Mouse (Mus musculus): ENCODE measurements around the gene Uimc1. TPM values are rescaled to one million over a fixed set of nuclear protein-coding genes. Genes with fewer than 3 reads are reported as not detected.

Gene Uimc1
- polyA plus RNA-seq, 1 experiment from 2014 or later, result 20.3 TPM

- Histone ChIP-seq H3K4me3 (no peak overlapping the region), H3K4me1 (replicated peaks) (peaks cover 26% of the 10 kb centered on the region), H3K36me3 (no peaks in the 10 kb centered on the region), H3K9me3 (no peaks in the 10 kb centered on the region), H3K4me2 (no peak overlapping the region), H3K27ac (replicated peaks) (no peak overlapping the region), H3K9ac (no peak overlapping the region), H3K27me3 (0 out of 2 replicates have a peak, but pooled peaks cover 5% of the 10 kb centered on the region)
- ATAC-seq (ENCODE audit: low FRiP score, low read depth), result no peak
- WGBS, result 87% methylated on average over 15 of the region's 15 CpGs
Measured at GRCm38 (mm10) chr13:55011103-55011502, 89.0 kb downstream of the Uimc1 start.

- Histone ChIP-seq H3K9ac (no peak overlapping the region), H3K36me3 (no peaks in the 10 kb centered on the region), H3K4me3 (no peak overlapping the region), H3K9me3 (no peaks in the 10 kb centered on the region), H3K27ac (replicated peaks) (peak overlapping the region; percentile 49), H3K27me3 (0 out of 2 replicates have a peak, but pooled peaks cover 2% of the 10 kb centered on the region), H3K4me1 (replicated peaks) (peaks cover 24% of the 10 kb centered on the region), H3K4me2 (no peak overlapping the region)
- WGBS, result 28% methylated on average over 6 of the region's 6 CpGs
- ATAC-seq (ENCODE audit: low FRiP score, low read depth), result peak; percentile 57
Measured at GRCm38 (mm10) chr13:55008589-55008988, 91.5 kb downstream of the Uimc1 start.

DNA sequence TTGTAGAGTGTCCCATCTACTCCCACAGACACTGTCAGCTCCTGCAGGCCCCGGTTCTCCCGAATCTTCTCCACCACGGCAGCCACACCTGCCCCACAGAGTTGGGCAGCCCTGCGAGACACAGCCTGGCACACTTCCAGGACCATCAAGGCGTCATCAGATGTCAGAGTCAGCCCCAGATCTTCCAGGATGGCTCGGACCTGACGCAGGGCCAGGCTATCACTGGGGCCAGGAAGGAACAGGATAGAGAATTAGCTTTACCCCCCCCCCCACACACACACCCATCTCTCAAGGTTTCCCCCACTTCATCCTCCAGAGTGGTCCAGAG is 93.7 kb downstream of the Uimc1 start:
- Histone ChIP-seq H3K27me3 (0 out of 2 replicates have a peak, but pooled peaks cover 5% of the 10 kb centered on the region), H3K4me1 (replicated peaks) (peaks cover 15% of the 10 kb centered on the region), H3K9me3 (no peaks in the 10 kb centered on the region), H3K36me3 (peaks cover 2% of the 10 kb centered on the region; the same call in 1 of the 2 replicates), H3K4me2 (no peak overlapping the region), H3K27ac (replicated peaks) (no peak overlapping the region), H3K4me3 (no peak overlapping the region), H3K9ac (no peak overlapping the region)
- no peak for ATAC-seq (ENCODE audit: low FRiP score, low read depth)
- WGBS, result 56% methylated on average over 7 of the region's 7 CpGs

GRCm38 (mm10) chr13:55005691-55006414 is 94.2 kb downstream of the Uimc1 start:
- no peak overlapping the region for H3K4me3 ChIP-seq
- no peak for ATAC-seq (ENCODE audit: low FRiP score, low read depth)
- no peaks in the 10 kb centered on the region for H3K9me3 ChIP-seq
- no peak overlapping the region for H3K9ac ChIP-seq
- H3K27me3 ChIP-seq, result 0 out of 2 replicates have a peak, but pooled peaks cover 10% of the 10 kb centered on the region
- peaks cover 15% of the 10 kb centered on the region for H3K4me1 ChIP-seq (replicated peaks)
- H3K4me2 ChIP-seq, result no peak overlapping the region
- 63% methylated on average over 31 of the region's 31 CpGs for WGBS
- H3K36me3 ChIP-seq, result peaks cover 6% of the 10 kb centered on the region; the same call in 1 of the 2 replicates
- no peak overlapping the region for H3K27ac ChIP-seq (replicated peaks)

DNA sequence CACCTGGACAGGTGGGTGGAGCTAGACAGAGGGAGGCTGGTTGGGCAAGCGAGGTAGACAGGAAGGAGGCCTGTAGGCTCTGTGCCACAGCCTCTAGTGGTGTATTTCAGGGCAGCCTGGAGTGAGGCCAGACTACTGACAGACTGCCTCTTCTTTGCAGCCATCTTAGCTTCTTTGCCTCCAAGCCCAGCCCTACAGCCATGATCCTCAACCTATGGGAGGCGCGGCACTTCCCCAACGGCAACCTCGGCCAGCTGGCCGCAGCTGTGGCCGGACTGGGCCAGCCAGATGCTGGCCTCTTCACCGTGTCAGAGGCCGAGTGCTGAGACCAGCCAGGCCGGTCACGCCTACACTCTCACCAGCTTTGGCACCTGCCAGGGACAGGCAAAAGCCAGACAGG is 95.5 kb downstream of the Uimc1 start:
- Histone ChIP-seq H3K4me2 (no peak overlapping the region), H3K9ac (no peak overlapping the region), H3K27ac (replicated peaks) (no peak overlapping the region), H3K36me3 (peaks cover 6% of the 10 kb centered on the region), H3K4me3 (no peak overlapping the region), H3K27me3 (0 out of 2 replicates have a peak, but pooled peaks cover 13% of the 10 kb centered on the region), H3K9me3 (no peaks in the 10 kb centered on the region), H3K4me1 (replicated peaks) (peaks cover 15% of the 10 kb centered on the region)
- no peak for ATAC-seq (ENCODE audit: low FRiP score, low read depth)
- 70% methylated on average over 11 of the region's 11 CpGs for WGBS

GRCm38 (mm10) chr13:55002090-55002489 is 98.0 kb downstream of the Uimc1 start:
- no peak for ATAC-seq (ENCODE audit: low FRiP score, low read depth)
- Histone ChIP-seq H3K9ac (no peak overlapping the region), H3K27me3 (0 out of 2 replicates have a peak, but pooled peaks cover 13% of the 10 kb centered on the region), H3K9me3 (no peaks in the 10 kb centered on the region), H3K4me2 (no peak overlapping the region), H3K4me3 (no peak overlapping the region), H3K4me1 (replicated peaks) (0 out of 2 replicates have a peak, but pooled peaks cover 2% of the 10 kb centered on the region), H3K36me3 (peaks cover 11% of the 10 kb centered on the region), H3K27ac (replicated peaks) (no peak overlapping the region)
- WGBS, result 84% methylated on average over 10 of the region's 10 CpGs

DNA sequence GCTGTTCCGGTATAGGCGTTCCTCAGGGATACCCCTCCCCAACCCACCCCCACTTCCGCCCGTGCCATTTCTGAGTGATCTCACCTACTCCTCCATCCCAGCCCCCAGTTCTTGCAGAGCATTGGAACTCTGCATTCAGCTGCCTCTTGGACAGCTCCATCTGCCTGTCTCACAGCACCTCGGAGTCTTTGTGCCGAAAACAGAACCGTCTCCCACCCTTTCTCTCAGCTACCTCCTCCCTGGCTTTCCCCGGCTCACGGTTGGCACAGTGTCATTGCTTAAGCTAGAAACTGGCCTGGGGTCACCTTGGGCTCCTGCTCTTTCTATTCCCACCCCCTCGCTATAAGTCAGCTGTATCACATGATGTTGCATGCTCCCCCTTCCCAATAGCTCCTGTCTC is 99.7 kb downstream of the Uimc1 start:
- no peak overlapping the region for H3K9ac ChIP-seq
- ATAC-seq (ENCODE audit: low FRiP score, low read depth), result no peak
- H3K4me1 ChIP-seq (replicated peaks), result peaks cover 4% of the 10 kb centered on the region; the same call in 1 of the 2 replicates
- 0 out of 2 replicates have a peak, but pooled peaks cover 15% of the 10 kb centered on the region for H3K27me3 ChIP-seq
- H3K27ac ChIP-seq (replicated peaks), result no peak overlapping the region
- WGBS, result 81% methylated on average over 10 of the region's 10 CpGs
- no peak overlapping the region for H3K4me2 ChIP-seq
- H3K9me3 ChIP-seq, result no peaks in the 10 kb centered on the region
- peaks cover 11% of the 10 kb centered on the region for H3K36me3 ChIP-seq
- H3K4me3 ChIP-seq, result no peak overlapping the region

DNA sequence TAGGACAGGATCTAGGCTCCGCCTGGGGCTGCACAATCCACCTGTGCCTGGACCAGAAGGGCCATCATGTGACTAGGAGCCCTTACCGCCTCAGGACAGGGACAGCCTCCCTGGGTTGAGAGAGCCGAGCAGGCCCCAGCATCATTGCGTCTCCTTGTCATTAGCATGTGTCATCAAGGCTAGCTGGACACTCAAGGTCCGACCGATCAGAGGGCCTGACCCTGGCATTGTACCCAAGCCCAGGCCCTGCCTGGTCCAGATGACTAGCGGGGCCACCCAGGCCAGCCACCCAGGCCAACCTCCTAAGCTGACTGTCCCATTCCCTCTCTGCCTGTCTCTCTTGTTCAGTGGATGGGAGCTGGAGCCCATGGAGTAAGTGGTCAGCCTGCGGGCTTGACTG is 102.5 kb downstream of the Uimc1 start:
- Histone ChIP-seq H3K27me3 (0 out of 2 replicates have a peak, but pooled peaks cover 13% of the 10 kb centered on the region), H3K4me1 (replicated peaks) (peaks cover 24% of the 10 kb centered on the region), H3K4me2 (no peak overlapping the region), H3K9ac (no peak overlapping the region), H3K27ac (replicated peaks) (no peak overlapping the region), H3K9me3 (no peaks in the 10 kb centered on the region), H3K4me3 (no peak overlapping the region), H3K36me3 (peaks cover 11% of the 10 kb centered on the region; the same call in 1 of the 2 replicates)
- ATAC-seq (ENCODE audit: low FRiP score, low read depth), result no peak
- WGBS, result 82% methylated on average over 8 of the region's 8 CpGs

DNA sequence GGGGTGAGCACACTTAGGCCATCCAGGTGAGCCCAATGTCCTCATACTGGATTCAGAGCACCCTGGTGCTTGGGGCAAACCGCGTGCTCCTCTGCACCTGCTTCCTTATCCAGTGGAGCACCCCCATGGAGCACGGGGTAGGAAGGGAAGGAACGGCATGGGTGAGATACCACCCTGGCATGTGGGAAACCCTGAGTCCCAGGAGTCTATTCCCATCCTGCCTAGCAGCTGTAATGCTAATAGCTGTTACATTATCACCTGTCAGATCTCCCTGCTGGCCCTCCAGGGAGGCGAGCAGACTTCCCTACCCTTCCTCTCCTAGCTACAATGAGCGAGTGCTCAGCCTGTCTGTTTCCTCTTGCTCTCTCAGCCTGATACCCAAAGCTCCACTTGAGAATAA is 104.9 kb downstream of the Uimc1 start:
- peaks cover 24% of the 10 kb centered on the region for H3K4me1 ChIP-seq (replicated peaks)
- H3K27ac ChIP-seq (replicated peaks), result peak overlapping the region; percentile 69; the same call in 1 of the 2 replicates
- ATAC-seq (ENCODE audit: low FRiP score, low read depth), result no peak
- no peak overlapping the region for H3K9ac ChIP-seq
- H3K27me3 ChIP-seq, result peaks cover 17% of the 10 kb centered on the region; the same call in 1 of the 2 replicates
- no peak overlapping the region for H3K4me3 ChIP-seq
- H3K9me3 ChIP-seq, result no peaks in the 10 kb centered on the region
- no peak overlapping the region for H3K4me2 ChIP-seq
- peaks cover 4% of the 10 kb centered on the region; the same call in 1 of the 2 replicates for H3K36me3 ChIP-seq
- WGBS, result 34% methylated on average over 6 of the region's 6 CpGs

DNA sequence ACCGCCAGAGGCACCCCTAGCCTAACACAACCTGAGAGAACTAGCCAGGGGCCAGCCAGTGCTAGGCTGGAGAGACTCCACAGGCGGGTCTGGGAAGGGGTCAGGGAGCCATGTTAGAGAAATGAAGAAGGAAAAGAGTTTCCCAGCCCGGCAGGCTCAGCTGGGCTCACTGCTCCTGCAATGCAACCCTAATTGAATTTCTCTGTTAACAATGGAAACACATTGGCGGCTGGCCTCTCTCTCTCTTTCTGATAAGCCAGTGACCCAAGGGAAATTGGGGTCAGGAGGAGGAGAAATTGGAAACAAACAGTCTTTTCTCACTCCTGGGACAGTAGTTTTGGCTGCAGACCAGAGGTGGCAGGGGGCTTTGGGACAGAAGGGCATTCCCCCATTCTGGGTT is 105.5 kb downstream of the Uimc1 start:
- Histone ChIP-seq H3K4me2 (0 out of 2 replicates have a peak overlapping the region, but pooled peaks have one; percentile 9), H3K9me3 (no peaks in the 10 kb centered on the region), H3K27me3 (peaks cover 17% of the 10 kb centered on the region; the same call in 1 of the 2 replicates), H3K4me1 (replicated peaks) (peaks cover 24% of the 10 kb centered on the region), H3K27ac (replicated peaks) (peak overlapping the region; percentile 69), H3K4me3 (no peak overlapping the region), H3K36me3 (peaks cover 4% of the 10 kb centered on the region; the same call in 1 of the 2 replicates), H3K9ac (no peak overlapping the region)
- 9% methylated on average over 4 of the region's 4 CpGs for WGBS
- no peak for ATAC-seq (ENCODE audit: low FRiP score, low read depth)

GRCm38 (mm10) chr13:54992215-54992614 is 107.9 kb downstream of the Uimc1 start:
- no peak overlapping the region for H3K9ac ChIP-seq
- ATAC-seq (ENCODE audit: low FRiP score, low read depth), result no peak
- no peak overlapping the region for H3K4me2 ChIP-seq
- H3K9me3 ChIP-seq, result no peaks in the 10 kb centered on the region
- 71% methylated on average over 7 of the region's 7 CpGs for WGBS
- peaks cover 17% of the 10 kb centered on the region; the same call in 1 of the 2 replicates for H3K27me3 ChIP-seq
- H3K4me1 ChIP-seq (replicated peaks), result peaks cover 41% of the 10 kb centered on the region
- H3K36me3 ChIP-seq, result 0 out of 2 replicates have a peak, but pooled peaks cover under 1% of the 10 kb centered on the region
- no peak overlapping the region for H3K4me3 ChIP-seq
- no peak overlapping the region for H3K27ac ChIP-seq (replicated peaks)

- no peak for ATAC-seq (ENCODE audit: low FRiP score, low read depth)
- no peak overlapping the region for H3K4me3 ChIP-seq
- peaks cover 14% of the 10 kb centered on the region; the same call in 1 of the 2 replicates for H3K27me3 ChIP-seq
Measured at GRCm38 (mm10) chr13:54988181-54988760, 111.8 kb downstream of the Uimc1 start.

More at GRCm38 (mm10) chr13:54988181-54988760, 111.8 kb downstream of the Uimc1 start:
- H3K4me2 ChIP-seq, result no peak overlapping the region
- no peak overlapping the region for H3K9ac ChIP-seq
- no peaks in the 10 kb centered on the region for H3K9me3 ChIP-seq
- WGBS, result 52% methylated on average over 7 of the region's 7 CpGs
- H3K36me3 ChIP-seq, result no peaks in the 10 kb centered on the region
- H3K27ac ChIP-seq (replicated peaks), result no peak overlapping the region
- peaks cover 32% of the 10 kb centered on the region for H3K4me1 ChIP-seq (replicated peaks)

Data from hindbrain, embryonic 15.5 days (tissue).